Mouse (Mus musculus) CH12.LX (cell line): ENCODE results near the gene 1110008L16Rik.

Experiments used
- CTCF ChIP-seq, 2 experiments: IDR thresholded peaks in 1 of 2; conservative IDR thresholded peaks in 1 of 2; 2 replicates each; pipeline ENCODE4 v1.5.1; 2011 to 2012; ENCODE audit warnings: low read depth in 2 of 2, low read length in 2 of 2, improper control_type of control experiment in 1 of 2, inconsistent platforms in 1 of 2, mild to moderate bottlenecking in 1 of 2, moderate library complexity in 1 of 2
- EP300 ChIP-seq: IDR thresholded peaks from 2 replicates; pipeline ENCODE4 v1.6.1; 2011; ENCODE audit warnings: low read length, improper control_type of control experiment
- HCFC1 ChIP-seq: IDR thresholded peaks from 2 replicates; pipeline ENCODE4 v1.6.1; 2012; ENCODE audit warnings: low read depth, mild to moderate bottlenecking, inconsistent platforms, low read length, improper control_type of control experiment
- MAFK ChIP-seq: IDR thresholded peaks from 2 replicates; pipeline ENCODE4 v1.6.1; 2011; ENCODE audit warnings: low read length, improper control_type of control experiment; ENCODE audit not compliant: insufficient replicate concordance
- POLR2A ChIP-seq: IDR thresholded peaks from 2 replicates; pipeline ENCODE4 v1.6.1; 2011; ENCODE audit warnings: low read depth, mild to moderate bottlenecking, improper control_type of control experiment, low read length
- SIN3A ChIP-seq: IDR thresholded peaks from 2 replicates; pipeline ENCODE4 v1.6.1; 2012; ENCODE audit warnings: low read length, improper control_type of control experiment, inconsistent platforms
- USF1 ChIP-seq: IDR thresholded peaks from 2 replicates; pipeline ENCODE4 v1.6.1; 2014; ENCODE audit warnings: low read depth, mild to moderate bottlenecking, inconsistent platforms, low read length, improper control_type of control experiment
- ZNF384 ChIP-seq: IDR thresholded peaks from 2 replicates; pipeline ENCODE4 v1.6.1; 2012; ENCODE audit warnings: low read depth, low read length, improper control_type of control experiment, inconsistent platforms

GRCm38 (mm10) chr12:55372424-55373055, 73.2 kb downstream of the 1110008L16Rik start:
- TF ChIP-seq CTCF (conservative IDR thresholded peaks at IDR 0.05 in 1 of 2, IDR thresholded peaks at IDR 0.05 in 1 of 2; ENCODE audit: low read depth in 2 of 2, low read length in 2 of 2) (peak in 1 of 2 experiments; percentile 64; a peak in 2 of 4 replicates), EP300 (no peak), POLR2A (no peak), HCFC1 (no peak), MAFK (no peak), ZNF384 (0 out of 2 replicates have a peak, but pooled peaks have one; percentile 25), SIN3A (no peak), USF1 (no peak)
